Mouse (Mus musculus) lung, postnatal 0 days (tissue): ENCODE results near the gene Col1a1. TPM values are rescaled to one million over a fixed set of nuclear protein-coding genes. Genes with fewer than 3 reads are reported as not detected.
A peak's percentile ranks its signal among the peaks of the same experiment; 100 is the strongest.

Experiments used
- ATAC-seq: fragments of 200-750 bp; cut with Nextera tagmentation; 2 replicates; pipeline ENCODE4 v1.8.0; 2017; ENCODE audit warnings: moderate library complexity
- DNase-seq: peaks from one replicate; pipeline ENCODE4 v3.0.0-alpha.2; 2016; ENCODE audit warnings: low spot score
- H3K27ac ChIP-seq: fragments of 300-500 bp; sonication (generic); 2 replicates; pipeline ENCODE4 v1.5.1; 2014; ENCODE audit warnings: antibody characterized with exemption, mild to moderate bottlenecking, low read length, mixed read lengths
- H3K27me3 ChIP-seq: fragments of 300-500 bp; sonication (generic); replicated peaks from 2 replicates; pipeline ENCODE4 v1.6.1; 2014; ENCODE audit warnings: low read length, mixed read lengths; ENCODE audit not compliant: insufficient read depth
- H3K36me3 ChIP-seq: fragments of 300-500 bp; sonication (generic); 2 replicates; pipeline ENCODE4 v1.6.1; 2014; ENCODE audit warnings: low read length, mixed read lengths; ENCODE audit not compliant: insufficient read depth
- H3K4me1 ChIP-seq: fragments of 300-500 bp; sonication (generic); 2 replicates; pipeline ENCODE4 v1.6.1; 2014; ENCODE audit warnings: antibody characterized with exemption, low read depth, low read length, mixed read lengths; ENCODE audit not compliant: insufficient read depth
- H3K4me2 ChIP-seq: fragments of 300-500 bp; sonication (generic); replicated peaks from 2 replicates; pipeline ENCODE4 v1.6.1; 2014; ENCODE audit warnings: low read depth, mild to moderate bottlenecking, low read length, moderate library complexity, mixed read lengths
- H3K4me3 ChIP-seq: fragments of 300-500 bp; sonication (generic); 2 replicates; pipeline ENCODE4 v1.5.1; 2014; ENCODE audit warnings: low read depth, low read length
- H3K9ac ChIP-seq: fragments of 300-500 bp; sonication (generic); replicated peaks from 2 replicates; pipeline ENCODE4 v1.6.1; 2014; ENCODE audit warnings: low read depth, mild to moderate bottlenecking
- H3K9me3 ChIP-seq: fragments of 300-500 bp; sonication (generic); 2 replicates; pipeline ENCODE4 v1.6.1; 2016; ENCODE audit warnings: low read length, mixed read lengths
- CTCF ChIP-seq: IDR thresholded peaks from 2 replicates; pipeline ENCODE4 v1.5.1; 2016; ENCODE audit warnings: antibody characterized with exemption, mild to moderate bottlenecking
- EP300 ChIP-seq: IDR thresholded peaks from 2 replicates; pipeline ENCODE4 v1.6.1; 2016; ENCODE audit warnings: antibody characterized with exemption, mild to moderate bottlenecking, control low read depth
- WGBS: fragments of 180-500 bp; shearing (Covaris S2); extraction: QIAGEN DNeasy Blood & Tissue Kit; methylation state at CpG from one replicate; pipeline ENCODE4 v1.1.7; 2014; 5-methylcytosine and 5-hydroxymethylcytosine counted together
- polyA plus RNA-seq: library from polyadenylated mRNA; unstranded; fragments of >200 nt; fragmentation: Nextera tagmentation; extraction: Ambion mirVana; gene quantifications from 2 replicates; pipeline ENCODE4 v1.2.1, GENCODE M21; 2015

The Col1a1 gene
- polyA plus RNA-seq, 1 experiment from 2014 or later, result 478 TPM

DNA sequence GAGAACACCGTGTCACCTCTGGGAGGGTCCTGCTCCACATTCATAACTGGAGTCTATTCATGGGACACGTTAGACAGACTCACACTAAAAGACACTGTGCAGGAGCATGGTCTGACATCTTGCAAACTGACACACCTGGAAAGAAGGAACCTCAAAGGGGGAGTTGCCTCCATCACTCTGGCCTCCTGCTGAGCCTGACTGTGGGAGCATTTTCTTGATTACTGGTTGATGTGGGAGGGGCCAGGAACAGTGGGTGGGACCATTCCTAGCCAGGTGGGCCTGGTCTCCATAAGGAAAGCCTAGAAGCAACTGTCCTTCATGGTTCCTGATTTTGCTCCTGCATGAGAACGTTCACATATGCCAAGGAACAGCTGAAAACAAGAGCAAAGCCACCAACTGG lies 23.5 kb upstream of the Col1a1 start:
- H3K4me2 ChIP-seq, result no peak overlapping the region
- DNase-seq (no peak), ATAC-seq (no peak)
- H3K9me3 ChIP-seq, result no peaks in the 10 kb centered on the region
- no peaks in the 10 kb centered on the region for H3K27me3 ChIP-seq
- H3K4me3 ChIP-seq, result no peak overlapping the region
- TF ChIP-seq EP300, result no peak
- no peak for TF ChIP-seq CTCF
- no peaks in the 10 kb centered on the region for H3K36me3 ChIP-seq
- peaks cover 5% of the 10 kb centered on the region for H3K4me1 ChIP-seq
- H3K27ac ChIP-seq, result no peak overlapping the region; the same call in 1 of the 2 replicates
- WGBS, result 66% methylated on average over 3 of the region's 3 CpGs
- no peak overlapping the region for H3K9ac ChIP-seq

DNA sequence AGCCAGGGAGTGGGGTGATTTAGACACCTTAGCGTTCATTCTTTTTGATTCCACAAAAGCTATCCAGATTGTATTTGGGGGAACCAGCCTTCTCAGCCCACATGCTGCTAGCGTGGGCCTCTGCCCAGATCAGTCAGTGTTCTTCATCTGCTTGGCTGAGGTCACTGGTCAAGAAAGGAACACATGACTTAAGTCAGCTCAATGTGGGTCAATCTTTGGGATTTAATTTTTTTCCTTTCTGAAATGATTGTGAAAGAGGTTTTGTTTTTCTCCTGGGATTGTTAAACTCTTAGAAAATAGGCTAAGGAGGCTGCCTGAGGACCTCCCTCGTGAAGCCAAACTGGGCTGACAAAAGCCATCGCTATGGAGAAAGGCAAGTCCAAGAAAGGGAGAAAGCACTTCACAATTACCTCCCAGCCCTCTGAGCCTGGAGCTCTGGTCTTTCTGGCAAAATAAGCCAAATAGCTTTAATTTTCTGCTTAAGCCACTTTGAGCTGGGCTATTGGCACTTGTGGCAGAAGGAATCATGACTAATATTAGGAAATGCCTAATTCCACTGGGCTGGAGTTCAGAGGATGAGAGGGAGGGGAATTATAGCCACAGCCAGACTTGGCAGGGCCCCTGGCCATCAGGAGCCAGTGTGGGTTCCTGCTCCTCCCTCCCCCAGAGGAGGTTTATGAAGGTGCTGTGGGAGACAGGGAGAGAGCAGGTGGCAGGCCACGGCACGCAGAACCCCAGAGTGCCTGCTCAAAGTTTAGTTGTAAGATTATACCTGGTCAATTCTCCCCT lies 22.5 kb upstream of the Col1a1 start:
- no peak overlapping the region for H3K4me3 ChIP-seq
- H3K27ac ChIP-seq, result peak overlapping the region; percentile 68
- TF ChIP-seq CTCF, result no peak
- no peak for TF ChIP-seq EP300
- H3K4me2 ChIP-seq, result no peak overlapping the region
- DNase-seq (peak; percentile 77), ATAC-seq (peak; percentile 21; the same call in 1 of the 2 replicates)
- H3K27me3 ChIP-seq, result no peaks in the 10 kb centered on the region
- WGBS, result 46% methylated on average over 6 of the region's 6 CpGs
- H3K36me3 ChIP-seq, result no peaks in the 10 kb centered on the region
- H3K9ac ChIP-seq, result no peak overlapping the region
- H3K4me1 ChIP-seq, result peaks cover 5% of the 10 kb centered on the region
- H3K9me3 ChIP-seq, result no peaks in the 10 kb centered on the region

DNA sequence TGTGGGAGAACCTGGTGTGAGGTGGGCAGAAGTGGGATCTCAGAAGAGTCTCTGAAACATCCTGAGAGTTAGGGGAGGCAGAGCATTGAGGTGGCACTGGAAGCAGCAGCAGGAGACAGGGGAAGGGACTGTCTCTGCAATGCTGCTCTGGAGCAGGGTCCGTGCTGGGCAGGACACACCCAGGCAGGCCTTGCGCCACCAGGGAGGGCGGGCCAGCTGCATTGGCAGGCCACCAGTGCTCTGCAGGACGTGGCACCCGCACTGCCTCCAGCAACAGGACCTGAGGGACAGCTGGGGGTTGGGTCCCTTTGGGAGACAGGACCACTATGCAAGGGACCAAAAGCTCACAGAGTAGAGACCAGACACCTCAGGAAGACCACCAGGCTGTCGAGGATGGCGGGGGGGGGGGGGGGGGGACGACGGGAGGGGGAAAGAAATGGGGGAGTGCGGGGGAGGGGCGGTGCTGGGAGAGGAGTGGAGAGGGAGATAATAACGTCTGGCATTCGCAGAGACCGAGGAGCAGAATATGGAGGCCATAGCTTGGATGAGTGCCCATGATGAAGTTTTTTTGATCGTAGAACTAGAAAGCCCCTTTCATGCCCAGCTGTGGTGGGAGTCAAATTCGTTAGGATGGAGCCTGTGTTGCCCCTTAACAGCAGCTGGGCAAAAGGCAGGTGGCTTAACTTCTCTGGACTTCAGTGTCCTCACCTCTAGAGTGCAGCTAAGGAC lies 20.2 kb upstream of the Col1a1 start:
- no peaks in the 10 kb centered on the region for H3K36me3 ChIP-seq
- WGBS, result 19% methylated on average over 10 of the region's 16 CpGs
- no peak overlapping the region for H3K4me3 ChIP-seq
- no peak overlapping the region for H3K9ac ChIP-seq
- H3K4me1 ChIP-seq, result peaks cover 5% of the 10 kb centered on the region
- peak overlapping the region; percentile 8; the same call in 1 of the 2 replicates for H3K4me2 ChIP-seq
- ATAC-seq (peak; percentile 65), DNase-seq (peak; percentile 83)
- peak overlapping the region; percentile 85 for H3K27ac ChIP-seq
- no peaks in the 10 kb centered on the region for H3K27me3 ChIP-seq
- H3K9me3 ChIP-seq, result no peaks in the 10 kb centered on the region
- TF ChIP-seq EP300 (no peak), CTCF (no peak)

DNA sequence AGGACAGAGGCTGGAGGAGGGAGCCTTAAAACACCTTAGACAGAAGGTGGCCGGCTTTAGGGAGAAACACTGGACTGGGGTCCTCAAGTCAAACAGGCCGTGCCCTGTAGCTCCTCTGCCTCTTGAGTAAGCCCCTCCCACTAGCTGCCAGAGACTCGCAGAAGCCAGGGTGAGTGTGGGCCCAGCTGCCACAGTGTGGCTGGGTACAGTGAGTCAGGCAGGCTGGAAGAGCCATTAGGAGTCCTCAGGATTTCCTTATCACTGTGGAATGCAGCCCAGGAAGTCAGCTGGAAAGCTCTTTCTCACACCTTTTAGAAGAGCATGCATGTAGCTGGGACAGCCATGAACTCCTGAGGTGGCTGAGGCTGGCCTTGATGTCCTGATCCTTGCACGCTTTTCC lies 19.5 kb upstream of the Col1a1 start:
- peak overlapping the region; percentile 85 for H3K27ac ChIP-seq
- DNase-seq (peak; percentile 93), ATAC-seq (peak; percentile 91)
- H3K4me2 ChIP-seq, result no peak overlapping the region
- H3K9ac ChIP-seq, result no peak overlapping the region
- H3K4me1 ChIP-seq, result peaks cover 5% of the 10 kb centered on the region
- 8% methylated on average over 4 of the region's 4 CpGs for WGBS
- H3K9me3 ChIP-seq, result no peaks in the 10 kb centered on the region
- H3K27me3 ChIP-seq, result no peaks in the 10 kb centered on the region
- H3K4me3 ChIP-seq, result no peak overlapping the region
- no peaks in the 10 kb centered on the region for H3K36me3 ChIP-seq
- no peak for TF ChIP-seq CTCF
- TF ChIP-seq EP300, result peak; percentile 83

DNA sequence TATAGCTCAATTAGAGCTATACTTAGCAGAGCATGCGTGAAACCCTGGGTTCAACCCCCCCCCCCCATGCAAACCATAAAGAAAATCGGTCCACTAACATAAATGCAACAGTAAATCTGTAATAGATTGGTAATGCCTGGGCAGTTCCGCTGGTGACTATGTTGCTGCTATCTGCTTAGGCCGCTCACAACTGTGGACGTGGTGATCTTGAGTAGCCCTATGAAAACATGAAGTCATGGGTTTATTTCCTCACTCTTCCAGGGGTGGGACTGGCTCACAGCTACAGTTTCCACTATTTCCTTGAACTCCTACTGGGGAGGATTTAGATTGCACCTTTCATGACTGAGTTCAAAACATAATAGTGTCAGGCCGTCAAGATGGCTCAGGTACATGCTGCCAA lies 18.3 kb upstream of the Col1a1 start:
- H3K4me2 ChIP-seq, result no peak overlapping the region
- peak; percentile 38; the same call in 1 of the 2 replicates for TF ChIP-seq CTCF
- TF ChIP-seq EP300, result no peak
- H3K9me3 ChIP-seq, result no peaks in the 10 kb centered on the region
- no peak overlapping the region for H3K4me3 ChIP-seq
- H3K36me3 ChIP-seq, result no peaks in the 10 kb centered on the region
- peak overlapping the region; percentile 44 for H3K27ac ChIP-seq
- WGBS, result 54% methylated on average over 6 of the region's 6 CpGs
- no peak overlapping the region for H3K9ac ChIP-seq
- peak; percentile 84 for DNase-seq
- H3K27me3 ChIP-seq, result no peaks in the 10 kb centered on the region
- H3K4me1 ChIP-seq, result peaks cover 5% of the 10 kb centered on the region
- peak; percentile 28; the same call in 1 of the 2 replicates for ATAC-seq

DNA sequence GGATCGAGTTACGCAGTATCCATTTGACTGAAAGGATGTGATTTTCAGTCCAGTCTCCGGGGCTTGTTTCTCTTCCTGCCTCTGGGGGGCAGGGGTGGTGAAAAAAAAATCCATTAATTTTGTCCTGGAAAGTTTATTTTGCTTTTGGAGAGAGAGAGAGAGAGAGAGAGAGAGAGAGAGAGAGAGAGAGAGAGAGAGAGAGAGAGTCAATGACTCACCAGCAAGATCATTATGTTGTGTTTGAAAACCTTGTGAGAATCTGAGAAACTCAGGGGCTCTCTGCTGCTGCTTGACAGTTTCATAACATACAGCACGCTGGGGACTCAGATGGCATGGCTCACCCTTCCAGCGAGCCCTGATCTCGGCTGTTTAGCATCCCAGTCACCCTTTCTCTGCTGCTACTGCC lies 15.0 kb upstream of the Col1a1 start:
- 22% methylated on average over 6 of the region's 6 CpGs for WGBS
- TF ChIP-seq EP300, result no peak
- peak; percentile 19; the same call in 1 of the 2 replicates for TF ChIP-seq CTCF
- peak; percentile 77 for DNase-seq
- H3K4me3 ChIP-seq, result no peak overlapping the region
- no peak overlapping the region; the same call in 1 of the 2 replicates for H3K27ac ChIP-seq
- no peaks in the 10 kb centered on the region for H3K9me3 ChIP-seq
- H3K4me1 ChIP-seq, result no peaks in the 10 kb centered on the region; the same call in 1 of the 2 replicates
- peak; percentile 31 for ATAC-seq
- H3K9ac ChIP-seq, result no peak overlapping the region
- no peaks in the 10 kb centered on the region for H3K27me3 ChIP-seq
- H3K36me3 ChIP-seq, result no peaks in the 10 kb centered on the region
- no peak overlapping the region for H3K4me2 ChIP-seq
